Mouse (Mus musculus) lung, postnatal 4 days (tissue): Measurements from ENCODE around the gene Ddit4l.
"Not testable (repeated sequence)": the region's sequence is repeated elsewhere in the genome, so short reads cannot be mapped to it uniquely, and the experiment has no call there.

ENCODE experiments used
- DNase-seq, 2 experiments: peaks; one replicate each; pipeline ENCODE4 v3.0.0; 2021

Ddit4l gene

DNA sequence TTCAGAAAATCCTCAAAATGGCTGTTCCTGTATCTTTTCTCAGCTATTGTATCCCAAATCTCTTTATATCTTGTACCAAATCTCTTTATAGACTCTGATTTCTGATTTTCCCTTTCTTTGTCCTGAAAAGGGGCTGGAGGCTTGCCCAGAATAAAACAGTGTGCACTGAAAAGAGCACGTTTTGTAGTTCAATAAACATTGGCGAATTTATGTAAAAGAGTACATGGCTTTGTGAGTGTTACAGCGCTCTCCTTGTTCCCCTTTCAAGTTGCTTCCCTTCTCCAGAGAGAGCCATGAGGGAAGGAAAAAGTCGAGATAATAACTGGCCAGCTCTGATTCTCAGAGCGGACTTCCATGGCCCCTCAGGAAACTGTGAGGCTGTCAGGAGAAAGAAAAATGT is 27.7 kb downstream of the Ddit4l start:
- DNase-seq: no peak

GRCm38 (mm10) chr3:137652853-137653252 is 31.4 kb downstream of the Ddit4l start:
- no peak for DNase-seq

- not testable (repeated sequence) for DNase-seq
These were observed 49.8 kb downstream of the Ddit4l start, which contains the start of gene Gm21962 for GRCm38 (mm10) chr3:137671224-137671623. TSS of gene Gm21962 (plus strand) at chr3:137671524.
